Mouse (Mus musculus) small intestine, adult 2 months (tissue): Measurements from ENCODE around the gene Rgma.

Experiments
- CTCF ChIP-seq: fragments of 200-500 bp; IDR thresholded peaks from 2 replicates; pipeline ENCODE4 v1.5.1; 2012; ENCODE audit warnings: low read depth, mild to moderate bottlenecking, control low read depth, inconsistent platforms, low read length, moderate library complexity, mixed read lengths; ENCODE audit not compliant: insufficient replicate concordance, insufficient read length; ENCODE audit errors: extremely low read depth
- POLR2A ChIP-seq: fragments of 200-500 bp; IDR thresholded peaks from 2 replicates; pipeline ENCODE4 v1.6.1; 2012; ENCODE audit warnings: low read depth, mild to moderate bottlenecking, control low read depth, inconsistent platforms, low read length, moderate library complexity

- no peak for TF ChIP-seq CTCF
- no peak for TF ChIP-seq POLR2A
Measured at GRCm38 (mm10) chr7:73442246-73442645, 66.9 kb downstream of the Rgma start.
